Mouse (Mus musculus): ENCODE measurements around the gene Ppa1. TPM values are rescaled to one million over a fixed set of nuclear protein-coding genes. Genes with fewer than 3 reads are reported as not detected.
A peak's percentile ranks its signal among the peaks of the same experiment; 100 is the strongest.
"Not testable (repeated sequence)": the region's sequence is repeated elsewhere in the genome, so short reads cannot be mapped to it uniquely, and the experiment has no call there.

The Ppa1 gene
- polyA plus RNA-seq, 1 experiment = 19.7 TPM

- Histone ChIP-seq H3K4me1 (ENCODE audit: control insufficient read depth, insufficient read depth, low read length) (no peaks in the 10 kb centered on the region), H3K4me3 (replicated peaks; ENCODE audit: control insufficient read depth, low read depth, low read length) (no peak overlapping the region), H3K27ac (ENCODE audit: control insufficient read depth, insufficient read depth, low read depth, low read length, poor library complexity) (no peak overlapping the region)
- whole genome bisulfite sequencing = 76% methylated on average over 8 of the region's 8 CpGs
- TF ChIP-seq CTCF (IDR thresholded peaks at IDR 0.05; ENCODE audit: control insufficient read depth, insufficient read depth, low read length) (no peak), POLR2A (IDR thresholded peaks at IDR 0.05; ENCODE audit: borderline replicate concordance, control insufficient read depth, low read depth, low read length) (no peak)
These were observed 37.6 kb upstream of the Ppa1 start for GRCm38 (mm10) chr10:61610650-61611235.

DNA sequence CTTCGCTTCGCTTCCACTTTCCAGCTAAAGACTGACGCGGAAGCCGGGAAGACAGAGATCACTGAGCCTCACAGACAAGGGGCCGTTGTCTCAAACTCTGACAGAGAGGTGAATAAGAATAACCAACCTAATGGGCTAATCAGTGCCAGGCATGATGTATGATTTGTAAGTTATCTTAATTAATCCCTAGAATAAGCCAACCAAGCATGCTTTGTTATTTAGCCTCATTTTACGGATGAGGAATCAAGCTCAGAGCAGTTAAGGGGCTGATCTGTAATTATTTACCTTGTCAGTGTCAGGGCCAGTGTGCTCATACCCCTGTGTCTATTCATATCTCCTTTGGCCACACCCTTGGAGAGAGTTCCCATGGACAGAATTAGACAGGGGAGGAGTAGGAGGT is 34.0 kb upstream of the Ppa1 start:
- TF ChIP-seq POLR2A (IDR thresholded peaks at IDR 0.05; ENCODE audit: borderline replicate concordance, control insufficient read depth, low read depth, low read length) (no peak), CTCF (IDR thresholded peaks at IDR 0.05; ENCODE audit: control insufficient read depth, insufficient read depth, low read length) (no peak)
- 92% methylated on average over 7 of the region's 7 CpGs for WGBS
- H3K4me1 ChIP-seq (ENCODE audit: control insufficient read depth, insufficient read depth, low read length) = no peaks in the 10 kb centered on the region
- H3K4me3 ChIP-seq (replicated peaks; ENCODE audit: control insufficient read depth, low read depth, low read length) = no peak overlapping the region
- H3K27ac ChIP-seq (ENCODE audit: control insufficient read depth, insufficient read depth, low read depth, low read length, poor library complexity) = no peak overlapping the region

GRCm38 (mm10) chr10:61618528-61618927 is 29.8 kb upstream of the Ppa1 start:
- TF ChIP-seq CTCF (IDR thresholded peaks at IDR 0.05; ENCODE audit: control insufficient read depth, insufficient read depth, low read length) = no peak
- no peak for TF ChIP-seq POLR2A (IDR thresholded peaks at IDR 0.05; ENCODE audit: borderline replicate concordance, control insufficient read depth, low read depth, low read length)
- no peak overlapping the region for H3K4me3 ChIP-seq (replicated peaks; ENCODE audit: control insufficient read depth, low read depth, low read length)
- no peaks in the 10 kb centered on the region for H3K4me1 ChIP-seq (ENCODE audit: control insufficient read depth, insufficient read depth, low read length)
- 83% methylated on average over 2 of the region's 2 CpGs for WGBS
- H3K27ac ChIP-seq (ENCODE audit: control insufficient read depth, insufficient read depth, low read depth, low read length, poor library complexity) = no peak overlapping the region

- no peak for TF ChIP-seq CTCF (IDR thresholded peaks at IDR 0.05; ENCODE audit: control insufficient read depth, insufficient read depth, low read length)
- TF ChIP-seq POLR2A (IDR thresholded peaks at IDR 0.05; ENCODE audit: borderline replicate concordance, control insufficient read depth, low read depth, low read length) = no peak
- Histone ChIP-seq H3K4me3 (replicated peaks; ENCODE audit: control insufficient read depth, low read depth, low read length) (no peak overlapping the region), H3K27ac (ENCODE audit: control insufficient read depth, insufficient read depth, low read depth, low read length, poor library complexity) (no peak overlapping the region), H3K4me1 (ENCODE audit: control insufficient read depth, insufficient read depth, low read length) (peaks cover 2% of the 10 kb centered on the region; the same call in 1 of the 2 replicates)
- 31% methylated on average over 9 of the region's 9 CpGs for WGBS
These were observed 26.7 kb upstream of the Ppa1 start for GRCm38 (mm10) chr10:61621681-61622080.

- H3K27ac ChIP-seq (ENCODE audit: control insufficient read depth, insufficient read depth, low read depth, low read length, poor library complexity); H3K4me3 ChIP-seq (replicated peaks; ENCODE audit: control insufficient read depth, low read depth, low read length); H3K4me1 ChIP-seq (ENCODE audit: control insufficient read depth, insufficient read depth, low read length): not testable (repeated sequence)
- 76% methylated on average over 3 of the region's 3 CpGs for WGBS
These were observed 24.5 kb upstream of the Ppa1 start for GRCm38 (mm10) chr10:61623874-61624273.

- TF ChIP-seq POLR2A (IDR thresholded peaks at IDR 0.05; ENCODE audit: borderline replicate concordance, control insufficient read depth, low read depth, low read length) = no peak
- no peak for TF ChIP-seq CTCF (IDR thresholded peaks at IDR 0.05; ENCODE audit: control insufficient read depth, insufficient read depth, low read length)
- WGBS = 63% methylated on average over 5 of the region's 5 CpGs
These were observed 23.6 kb upstream of the Ppa1 start for GRCm38 (mm10) chr10:61624771-61625170.

DNA sequence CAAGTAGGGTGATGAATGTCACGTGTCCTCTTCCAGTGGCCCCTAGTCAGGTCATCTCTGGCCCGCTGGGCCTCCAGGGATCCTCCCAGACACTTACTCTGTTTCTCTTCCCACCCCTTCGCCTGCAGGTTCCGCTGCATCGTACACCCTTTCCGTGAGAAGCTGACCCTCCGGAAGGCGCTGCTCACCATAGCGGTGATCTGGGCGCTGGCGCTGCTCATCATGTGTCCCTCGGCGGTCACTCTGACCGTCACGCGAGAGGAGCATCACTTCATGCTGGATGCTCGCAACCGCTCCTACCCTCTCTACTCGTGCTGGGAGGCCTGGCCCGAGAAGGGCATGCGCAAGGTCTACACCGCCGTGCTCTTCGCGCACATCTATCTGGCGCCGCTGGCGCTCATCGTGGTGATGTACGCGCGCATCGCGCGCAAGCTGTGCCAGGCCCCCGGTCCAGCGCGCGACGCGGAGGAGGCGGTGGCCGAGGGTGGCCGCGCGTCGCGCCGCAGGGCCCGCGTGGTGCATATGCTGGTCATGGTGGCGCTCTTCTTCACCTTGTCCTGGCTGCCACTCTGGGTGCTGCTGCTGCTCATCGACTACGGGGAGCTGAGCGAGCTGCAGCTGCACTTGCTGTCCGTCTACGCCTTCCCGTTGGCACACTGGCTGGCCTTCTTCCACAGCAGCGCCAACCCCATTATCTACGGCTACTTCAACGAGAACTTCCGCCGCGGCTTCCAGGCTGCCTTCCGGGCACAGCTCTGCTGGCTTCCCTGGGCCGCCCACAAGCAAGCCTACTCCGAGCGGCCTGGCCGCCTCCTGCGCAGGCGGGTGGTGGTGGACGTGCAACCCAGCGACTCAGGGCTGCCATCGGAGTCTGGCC is 22.7 kb upstream of the Ppa1 start:
- Histone ChIP-seq H3K4me1 (ENCODE audit: control insufficient read depth, insufficient read depth, low read length) (peaks cover 2% of the 10 kb centered on the region), H3K4me3 (replicated peaks; ENCODE audit: control insufficient read depth, low read depth, low read length) (peak overlapping the region; percentile 26), H3K27ac (ENCODE audit: control insufficient read depth, insufficient read depth, low read depth, low read length, poor library complexity) (no peak overlapping the region; the same call in 1 of the 2 replicates)
- whole genome bisulfite sequencing = 3% methylated on average over 74 of the region's 74 CpGs
- TF ChIP-seq POLR2A (IDR thresholded peaks at IDR 0.05; ENCODE audit: borderline replicate concordance, control insufficient read depth, low read depth, low read length) (0 out of 2 replicates have a peak, but pooled peaks have one; percentile 11), CTCF (IDR thresholded peaks at IDR 0.05; ENCODE audit: control insufficient read depth, insufficient read depth, low read length) (no peak)

More at GRCm38 (mm10) chr10:61624771-61625170, 23.6 kb upstream of the Ppa1 start:
- no peak overlapping the region for H3K27ac ChIP-seq (ENCODE audit: control insufficient read depth, insufficient read depth, low read depth, low read length, poor library complexity)
- H3K4me1 ChIP-seq (ENCODE audit: control insufficient read depth, insufficient read depth, low read length) = peaks cover 2% of the 10 kb centered on the region
- H3K4me3 ChIP-seq (replicated peaks; ENCODE audit: control insufficient read depth, low read depth, low read length) = no peak overlapping the region

DNA sequence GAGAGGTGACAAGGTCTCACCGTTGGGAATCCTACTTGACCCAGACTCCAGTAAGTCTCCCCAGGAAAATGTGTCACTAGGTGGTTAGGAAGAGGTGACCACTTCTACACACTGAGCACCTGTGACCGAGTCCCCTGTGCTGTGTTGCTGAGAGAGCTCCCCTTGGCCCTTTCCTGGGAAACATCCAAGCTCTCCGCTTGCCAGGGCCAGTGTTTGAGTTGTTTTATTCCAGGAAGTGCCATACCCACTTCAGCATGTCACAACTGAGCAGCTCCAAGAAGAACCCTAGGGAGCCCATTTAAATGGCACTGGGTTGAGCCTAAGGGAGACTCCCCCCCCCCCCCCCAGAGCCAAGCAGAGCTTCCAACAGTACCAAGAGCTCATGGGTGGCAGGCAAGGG is 21.8 kb upstream of the Ppa1 start:
- no peak overlapping the region for H3K4me3 ChIP-seq (replicated peaks; ENCODE audit: control insufficient read depth, low read depth, low read length)
- WGBS = 82% methylated on average over 3 of the region's 3 CpGs
- no peak overlapping the region for H3K27ac ChIP-seq (ENCODE audit: control insufficient read depth, insufficient read depth, low read depth, low read length, poor library complexity)
- peaks cover 2% of the 10 kb centered on the region for H3K4me1 ChIP-seq (ENCODE audit: control insufficient read depth, insufficient read depth, low read length)
- TF ChIP-seq POLR2A (IDR thresholded peaks at IDR 0.05; ENCODE audit: borderline replicate concordance, control insufficient read depth, low read depth, low read length) (no peak), CTCF (IDR thresholded peaks at IDR 0.05; ENCODE audit: control insufficient read depth, insufficient read depth, low read length) (no peak)

All from bone marrow, adult 2 months (tissue).